Mouse (Mus musculus): ENCODE measurements around the gene Ces1a. TPM values are rescaled to one million over a fixed set of nuclear protein-coding genes. Genes with fewer than 3 reads are reported as not detected.

Ces1a gene
- polyA plus RNA-seq, 1 experiment from 2014 or later = not detected

DNA sequence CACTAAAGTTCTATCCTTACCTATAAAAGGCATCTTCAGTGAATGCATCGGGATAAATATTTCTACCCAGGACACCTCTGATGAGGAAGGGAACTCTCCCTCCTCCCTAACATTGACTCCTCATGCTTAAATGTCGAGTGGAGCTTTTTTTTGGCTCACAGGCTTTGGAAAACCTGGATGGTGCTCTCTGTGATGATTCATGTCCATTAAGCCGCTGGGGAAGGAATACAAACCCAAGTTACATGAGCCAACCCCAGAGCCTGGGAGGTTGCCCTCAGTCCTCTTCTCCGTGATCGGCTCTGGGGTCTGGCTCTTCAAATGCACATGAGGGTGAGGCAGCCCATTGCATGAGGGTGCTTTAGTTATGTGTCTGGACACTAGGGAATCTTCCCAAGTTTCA is 71.3 kb downstream of the Ces1a start:
- Histone ChIP-seq H3K4me2 (no peak overlapping the region), H3K9me3 (no peaks in the 10 kb centered on the region), H3K4me3 (replicated peaks) (no peak overlapping the region), H3K27ac (no peak overlapping the region), H3K4me1 (peaks cover 12% of the 10 kb centered on the region), H3K9ac (no peak overlapping the region), H3K27me3 (no peaks in the 10 kb centered on the region), H3K36me3 (replicated peaks) (no peaks in the 10 kb centered on the region)
- no peak for ATAC-seq (ENCODE audit: low FRiP score)
- 88% methylated on average over 5 of the region's 5 CpGs for WGBS

DNA sequence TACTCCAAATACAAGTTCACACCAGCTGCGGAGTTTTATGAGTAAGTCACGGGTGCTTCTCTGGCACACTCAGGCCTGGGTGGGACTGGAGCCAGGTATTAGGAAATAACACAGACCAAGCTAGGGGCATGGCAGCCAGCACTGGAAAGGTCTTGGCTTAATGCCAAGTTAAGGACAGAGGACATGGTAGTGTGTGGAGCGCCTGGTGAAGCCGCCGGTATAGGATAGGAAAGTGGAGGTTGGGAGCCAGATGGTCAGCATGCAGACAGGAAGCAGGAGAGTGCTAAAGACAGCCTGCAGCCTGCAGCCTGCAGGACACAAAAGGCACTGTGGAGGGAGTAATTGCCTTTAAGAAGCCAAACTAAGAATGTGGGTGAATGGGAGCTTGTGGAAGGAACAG is 75.0 kb downstream of the Ces1a start:
- 81% methylated on average over 5 of the region's 5 CpGs for WGBS
- H3K4me1 ChIP-seq = peaks cover 12% of the 10 kb centered on the region
- no peak overlapping the region for H3K4me3 ChIP-seq (replicated peaks)
- H3K27me3 ChIP-seq = no peaks in the 10 kb centered on the region
- H3K27ac ChIP-seq = no peak overlapping the region
- no peak overlapping the region for H3K4me2 ChIP-seq
- H3K9me3 ChIP-seq = no peaks in the 10 kb centered on the region
- H3K9ac ChIP-seq = no peak overlapping the region
- no peaks in the 10 kb centered on the region for H3K36me3 ChIP-seq (replicated peaks)
- ATAC-seq (ENCODE audit: low FRiP score) = no peak

Other genes starting within 250 kb of the Ces1a start
- gene Mmp2, start 220.9 kb downstream of the Ces1a start, polyA plus RNA-seq (2016; fragmentation: Nextera tagmentation; extraction: Ambion mirVana) = 25.8 and 35.3 TPM in 2 replicates
- 4.6 and 4.9 TPM in 2 replicates for gene Lpcat2, start 192.9 kb downstream of the Ces1a start, polyA plus RNA-seq (2016; fragmentation: Nextera tagmentation; extraction: Ambion mirVana)
- gene Capns2, start 146.8 kb downstream of the Ces1a start, polyA plus RNA-seq (2016; fragmentation: Nextera tagmentation; extraction: Ambion mirVana) = 0.26 TPM in 1 of 2 replicates, not detected in the other
- gene Slc6a2, start 88.1 kb downstream of the Ces1a start, polyA plus RNA-seq (2016; fragmentation: Nextera tagmentation; extraction: Ambion mirVana) = 0.03 TPM in 1 of 2 replicates, not detected in the other
- gene Ces1b, start 31.8 kb upstream of the Ces1a start, polyA plus RNA-seq (2016; fragmentation: Nextera tagmentation; extraction: Ambion mirVana) = not detected in 2 replicates
- not detected in 2 replicates for gene Ces1c, start 83.1 kb upstream of the Ces1a start, polyA plus RNA-seq (2016; fragmentation: Nextera tagmentation; extraction: Ambion mirVana)
- 0.15 and 0.79 TPM in 2 replicates for gene Ces1d, start 149.6 kb upstream of the Ces1a start, polyA plus RNA-seq (2016; fragmentation: Nextera tagmentation; extraction: Ambion mirVana)
- not detected in 2 replicates for gene Ces1e, start 181.4 kb upstream of the Ces1a start, polyA plus RNA-seq (2016; fragmentation: Nextera tagmentation; extraction: Ambion mirVana)
- gene Ces1f, start 231.6 kb upstream of the Ces1a start, polyA plus RNA-seq (2016; fragmentation: Nextera tagmentation; extraction: Ambion mirVana) = not detected in 2 replicates